Mouse (Mus musculus) CD4-positive naive resting alpha-beta T cell, adult 76 days (primary cell): Measurements from ENCODE around the gene Bmp3. TPM values are rescaled to one million over a fixed set of nuclear protein-coding genes. Genes with fewer than 3 reads are reported as not detected.

Experiments
- total RNA-seq: library from RNA; stranded (reverse); gene quantifications from one replicate; pipeline ENCODE4 v1.2.4, GENCODE M21; 2023

Gene Bmp3
- not detected for total RNA-seq

GRCm38 (mm10) chr5:98854264-98854626 is at the start of gene Bmp3:
Bmp3 (plus strand) TSS chr5:98854415.

Other genes with a start within 250 kb of the Bmp3 start
- not detected for gene Prkg2, start 182.9 kb downstream of the Bmp3 start, total RNA-seq